Mouse (Mus musculus): Measurements from ENCODE around the gene Ube2b.

DNA sequence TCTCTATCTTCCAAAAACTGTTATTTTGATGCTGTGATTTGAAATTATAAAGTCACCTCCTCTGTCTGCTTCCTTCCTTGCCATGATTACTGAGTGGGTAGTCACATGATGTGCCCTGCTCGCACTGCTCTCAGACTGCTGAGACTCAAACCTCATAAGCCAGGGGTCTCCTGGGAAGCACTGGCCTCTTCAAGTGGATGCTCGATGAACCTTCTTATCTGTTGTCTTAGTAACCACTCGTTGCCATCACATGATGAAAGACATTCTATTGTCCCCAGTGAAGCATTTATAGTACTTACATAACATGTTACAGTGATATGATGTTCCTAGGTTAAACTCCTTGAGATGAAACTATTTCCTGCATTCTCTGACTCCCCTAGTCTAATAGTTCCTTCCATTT lies 37.1 kb upstream of the Ube2b start:
- TF ChIP-seq GATA1 (IDR thresholded peaks at IDR 0.05; ENCODE audit: low read length) (no peak), TAL1 (IDR thresholded peaks at IDR 0.05; ENCODE audit: low read length) (no peak)

All from erythroblast, embryonic 14.5 days (primary cell).